Mouse (Mus musculus) forelimb bud, embryonic 11.5 days (tissue): ENCODE measurements around the gene Gjc1.
A peak's percentile ranks its signal among the peaks of the same experiment; 100 is the strongest.

Source experiments
- DNase-seq: peaks from one replicate; pipeline ENCODE4 v3.0.0-alpha.2; 2012; ENCODE audit warnings: low read depth, low spot score

The Gjc1 gene

GRCm38 (mm10) chr11:102772771-102773700 lies 46.5 kb downstream of the Gjc1 start:
- peak; percentile 71 for DNase-seq

GRCm38 (mm10) chr11:102771916-102772714 lies 47.4 kb downstream of the Gjc1 start:
- DNase-seq: no peak

- peak; percentile 36 for DNase-seq
Observed at GRCm38 (mm10) chr11:102770662-102771435, 48.7 kb downstream of the Gjc1 start.

DNA sequence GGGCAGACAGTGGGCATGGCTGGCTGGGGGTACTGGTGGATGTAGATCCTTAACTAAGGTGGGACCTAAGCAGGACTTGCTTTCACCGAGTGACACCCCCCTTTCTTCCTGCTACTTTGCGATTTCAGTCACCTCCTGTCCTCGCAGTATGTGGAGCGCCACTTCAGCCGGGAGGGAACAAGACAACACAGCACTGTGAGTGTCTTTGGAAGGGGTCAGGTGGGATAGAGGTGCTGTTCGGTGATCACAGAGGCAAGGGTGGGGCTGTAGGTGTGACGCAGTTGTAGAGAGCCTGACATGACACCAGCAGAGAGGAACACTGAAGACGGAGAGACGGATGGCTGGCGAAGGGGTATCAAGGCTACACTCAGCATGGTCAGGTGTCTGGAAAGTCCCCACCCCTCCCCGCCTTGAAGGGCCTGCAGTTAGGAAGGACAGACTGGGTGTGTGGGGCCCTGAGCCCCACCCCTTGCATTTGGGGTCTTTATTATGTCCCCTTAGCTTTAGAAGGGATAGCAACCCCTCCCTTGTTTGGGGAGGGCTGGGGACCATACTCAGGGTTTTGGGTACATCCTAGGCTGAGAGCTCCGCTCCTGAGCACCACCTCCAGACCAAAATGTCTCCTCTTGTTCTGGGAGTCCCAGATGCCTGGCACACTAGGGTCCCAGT lies 49.4 kb downstream of the Gjc1 start:
- no peak for DNase-seq

- DNase-seq: no peak
Observed at GRCm38 (mm10) chr11:102769141-102769540, 50.4 kb downstream of the Gjc1 start.

GRCm38 (mm10) chr11:102767055-102767670 lies 52.3 kb downstream of the Gjc1 start:
- DNase-seq: no peak

DNA sequence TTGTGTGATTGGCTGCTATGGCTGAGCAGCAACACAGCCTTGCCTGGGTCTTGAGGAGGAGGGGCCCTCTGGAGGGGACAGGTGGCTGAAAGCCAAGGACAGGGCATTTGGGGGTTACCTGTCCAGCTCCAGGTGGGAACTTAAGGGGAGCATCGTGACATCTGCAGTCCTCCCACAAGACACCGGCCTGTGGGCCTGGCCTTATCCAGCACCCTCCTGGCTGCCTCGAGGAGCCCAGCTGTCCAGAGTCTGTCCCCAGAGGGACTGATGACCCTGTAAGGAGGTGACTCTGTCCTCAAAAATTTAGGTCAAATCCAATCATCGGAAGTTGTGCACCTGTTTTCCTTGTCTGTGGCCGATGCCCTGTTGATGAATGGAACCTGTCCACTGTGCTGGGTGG lies 54.1 kb downstream of the Gjc1 start:
- DNase-seq: no peak

- DNase-seq: no peak
Observed at GRCm38 (mm10) chr11:102763009-102763767, 56.3 kb downstream of the Gjc1 start.

DNA sequence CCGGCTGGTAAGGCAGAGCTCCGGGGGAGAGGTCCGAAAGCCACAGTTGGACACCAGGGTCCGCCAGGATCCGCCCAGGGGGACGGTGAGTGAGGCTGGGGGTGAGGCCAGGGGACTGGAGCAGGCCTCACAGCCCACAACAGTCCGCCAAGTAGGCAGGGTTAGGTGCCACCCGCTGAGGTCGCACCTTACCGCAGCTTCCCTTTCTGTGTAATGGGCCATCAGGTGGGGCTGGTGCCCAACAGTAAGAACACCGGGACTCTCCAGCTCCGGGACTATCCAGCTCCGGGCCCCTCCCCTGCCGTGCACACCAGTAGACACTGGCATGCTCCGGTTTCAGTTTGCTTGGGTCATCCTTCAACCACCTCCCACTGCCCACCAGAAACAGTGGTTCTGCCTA lies 57.3 kb downstream of the Gjc1 start:
- no peak for DNase-seq

DNA sequence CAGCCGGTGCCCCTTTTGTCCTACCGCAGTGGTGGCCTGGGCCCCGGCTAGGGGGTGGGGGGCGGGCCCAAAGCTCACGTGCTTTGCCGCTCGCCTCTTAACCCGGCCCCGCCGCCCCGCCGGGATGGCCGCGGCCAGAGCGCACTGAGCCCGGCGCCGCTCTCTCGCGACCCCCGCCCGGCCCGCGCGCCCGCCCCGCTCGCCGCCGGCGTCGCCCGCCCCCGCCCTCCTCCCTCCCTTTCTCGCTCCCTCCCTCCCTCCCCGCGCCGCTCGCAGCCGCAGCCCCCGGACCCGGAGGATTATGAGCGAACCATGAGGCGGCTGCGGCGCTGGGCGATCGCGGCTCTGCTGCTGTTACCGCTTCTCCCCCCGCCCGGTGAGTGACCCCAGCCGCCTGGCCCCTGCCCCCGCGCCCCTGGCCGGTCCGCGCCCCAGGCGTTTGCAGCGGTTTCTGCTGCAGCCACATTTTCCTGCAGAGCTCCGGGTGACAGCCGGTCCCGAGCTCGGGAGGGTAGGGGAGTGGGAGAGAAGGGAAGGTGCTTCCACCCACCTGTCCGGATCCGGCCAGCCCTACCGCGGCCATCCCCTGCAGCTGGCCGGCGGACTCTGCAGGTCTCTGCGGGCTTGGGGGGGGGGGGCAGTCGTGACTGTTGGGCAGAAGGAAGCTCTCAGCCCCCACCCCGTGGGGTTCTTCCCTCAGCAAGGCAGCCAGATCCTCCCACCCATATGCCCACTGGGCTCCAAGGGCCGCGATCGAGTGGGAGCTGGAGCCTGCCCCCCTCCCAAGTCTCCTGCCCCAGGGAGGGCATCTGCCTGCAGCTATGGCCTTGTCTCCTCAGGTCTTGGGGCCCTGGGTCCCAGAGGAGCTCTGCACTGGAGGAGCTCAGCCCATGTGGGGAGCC lies 57.9 kb downstream of the Gjc1 start, which contains the start of gene Adam11:
Gene Adam11 (plus strand): TSS at position 131 of the 902 bp plus-strand sequence.
- no peak for DNase-seq

DNA sequence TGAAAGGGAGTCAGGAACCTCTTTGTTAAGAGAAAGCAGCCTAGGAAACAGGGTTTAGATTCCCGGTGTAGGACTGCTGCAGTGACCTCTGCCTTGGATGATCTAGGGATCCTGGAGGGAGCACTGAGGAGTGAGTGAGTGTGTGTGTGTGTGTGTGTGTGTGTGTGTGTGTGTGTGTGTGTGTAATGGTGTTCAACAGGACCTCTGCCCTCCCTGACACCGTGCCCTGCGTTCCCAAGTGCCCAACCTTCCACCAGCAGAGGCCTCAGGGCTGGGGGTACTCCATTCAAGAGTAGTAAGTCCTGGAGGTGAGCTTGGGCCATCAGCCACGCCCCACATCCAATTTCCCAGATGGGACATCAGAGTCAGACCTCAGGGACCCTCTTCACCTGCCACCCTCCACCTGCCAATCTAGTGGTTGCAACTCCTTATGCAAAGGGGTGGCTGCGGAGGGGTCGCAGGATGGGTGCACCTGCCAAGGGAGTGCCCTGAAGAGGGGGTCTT lies 58.6 kb downstream of the Gjc1 start:
- no peak for DNase-seq

- DNase-seq: no peak
Observed at GRCm38 (mm10) chr11:102758977-102759376, 60.5 kb downstream of the Gjc1 start.

- DNase-seq: no peak
Observed at GRCm38 (mm10) chr11:102755391-102755790, 64.1 kb downstream of the Gjc1 start.

- DNase-seq: no peak
Observed at GRCm38 (mm10) chr11:102754416-102754815, 65.1 kb downstream of the Gjc1 start.

- peak; percentile 39 for DNase-seq
Observed at GRCm38 (mm10) chr11:102753591-102754324, 65.7 kb downstream of the Gjc1 start.

DNA sequence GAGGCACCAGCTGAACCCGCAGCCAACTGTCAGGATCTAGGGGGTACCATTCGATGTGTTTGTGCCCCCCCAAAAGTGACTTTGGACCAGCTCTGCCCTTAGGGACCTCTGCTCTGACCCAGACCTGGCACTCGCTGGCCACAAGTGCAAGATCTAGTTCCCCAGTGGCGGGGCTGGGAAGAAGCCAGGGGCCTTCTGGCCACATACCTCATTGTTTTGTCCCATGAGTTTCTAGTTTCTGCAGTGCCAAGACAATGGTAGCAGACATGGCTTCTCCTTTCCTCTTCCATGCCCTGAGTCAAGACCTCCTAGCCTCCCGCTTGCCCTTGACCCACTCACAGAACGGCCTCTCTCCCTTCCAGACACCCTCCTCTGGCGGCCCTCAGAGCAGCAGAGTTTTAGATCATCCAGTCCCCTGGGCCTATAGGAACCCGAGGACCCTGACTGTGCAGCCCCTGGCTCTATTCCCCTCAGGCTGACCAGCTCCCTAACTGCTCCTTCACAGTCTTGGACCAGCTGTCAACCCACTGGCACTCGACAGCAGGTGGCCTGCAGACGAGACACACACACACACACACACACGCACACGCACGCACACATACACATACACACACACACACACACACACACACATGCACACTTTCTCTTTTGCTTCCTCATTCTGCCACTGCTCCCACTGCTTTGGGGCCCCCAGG lies 66.5 kb downstream of the Gjc1 start:
- no peak for DNase-seq

GRCm38 (mm10) chr11:102749712-102750111 lies 69.8 kb downstream of the Gjc1 start:
- DNase-seq: no peak
